Mouse (Mus musculus) heart, adult 11 months (tissue): ENCODE data around the gene Arf4.
"Not testable (repeated sequence)": the region's sequence is repeated elsewhere in the genome, so short reads cannot be mapped to it uniquely, and the experiment has no call there.

Experiments
- DNase-seq: peaks from one replicate; pipeline ENCODE4 v3.0.0; 2022

Gene Arf4

GRCm38 (mm10) chr14:26662488-26662887, 24.6 kb downstream of the Arf4 start:
- DNase-seq, result no peak

- DNase-seq, result no peak
These were observed 26.0 kb downstream of the Arf4 start for GRCm38 (mm10) chr14:26663851-26664250.

GRCm38 (mm10) chr14:26667991-26668370, 30.1 kb downstream of the Arf4 start:
- DNase-seq, result no peak

- DNase-seq, result peak; percentile 90
These were observed 30.8 kb downstream of the Arf4 start for GRCm38 (mm10) chr14:26668371-26669291.

- DNase-seq, result peak; percentile 99
These were observed 31.6 kb downstream of the Arf4 start, which contains the start of gene Pde12 for GRCm38 (mm10) chr14:26669292-26670073. Pde12 (minus strand) TSS chr14:26669883.

GRCm38 (mm10) chr14:26670964-26671363, 33.1 kb downstream of the Arf4 start:
- DNase-seq, result no peak

- peak; percentile 62 for DNase-seq
These were observed 34.2 kb downstream of the Arf4 start for GRCm38 (mm10) chr14:26671870-26672615.

GRCm38 (mm10) chr14:26674476-26675169, 36.7 kb downstream of the Arf4 start:
- peak; percentile 35 for DNase-seq

- DNase-seq, result peak; percentile 91
These were observed 37.5 kb downstream of the Arf4 start for GRCm38 (mm10) chr14:26675371-26675770.

- peak; percentile 86 for DNase-seq
These were observed 37.9 kb downstream of the Arf4 start for GRCm38 (mm10) chr14:26675791-26676190.

- DNase-seq, result no peak
These were observed 52.9 kb downstream of the Arf4 start for GRCm38 (mm10) chr14:26690727-26691126.

GRCm38 (mm10) chr14:26691363-26691762, 53.5 kb downstream of the Arf4 start:
- no peak for DNase-seq

- DNase-seq, result no peak
These were observed 55.1 kb downstream of the Arf4 start, which contains the start of gene Dnah12 for GRCm38 (mm10) chr14:26692974-26693373. Dnah12 (plus strand) TSS chr14:26693274.

- no peak for DNase-seq
These were observed 60.0 kb downstream of the Arf4 start for GRCm38 (mm10) chr14:26697912-26698311.

GRCm38 (mm10) chr14:26705246-26705645, 67.4 kb downstream of the Arf4 start:
- not testable (repeated sequence) for DNase-seq
